Mouse (Mus musculus) hindbrain, embryonic 16.5 days (tissue): ENCODE data around the gene Txk. TPM values are rescaled to one million over a fixed set of nuclear protein-coding genes. Genes with fewer than 3 reads are reported as not detected.

ENCODE experiments used
- ATAC-seq: fragments of 200-750 bp; cut with Nextera tagmentation; 2 replicates; pipeline ENCODE4 v1.8.0; 2017; ENCODE audit warnings: moderate TSS enrichment, moderate library complexity
- H3K27ac ChIP-seq: fragments of 300-500 bp; sonication (generic); 2 replicates; pipeline ENCODE4 v1.5.1; 2014; ENCODE audit warnings: low read depth, mild to moderate bottlenecking, control low read depth, low read length, moderate library complexity
- H3K27me3 ChIP-seq: fragments of 300-500 bp; sonication (generic); replicated peaks from 2 replicates; pipeline ENCODE4 v1.6.1; 2014; ENCODE audit warnings: low read length; ENCODE audit not compliant: control insufficient read depth, insufficient read depth
- H3K36me3 ChIP-seq: fragments of 300-500 bp; sonication (generic); 2 replicates; pipeline ENCODE4 v1.6.1; 2014; ENCODE audit warnings: mild to moderate bottlenecking, low read length, moderate library complexity, mixed read lengths; ENCODE audit not compliant: control insufficient read depth, insufficient read depth
- H3K4me1 ChIP-seq: fragments of 300-500 bp; sonication (generic); 2 replicates; pipeline ENCODE4 v1.6.1; 2014; ENCODE audit warnings: low read depth, low read length; ENCODE audit not compliant: control insufficient read depth, insufficient read depth
- H3K4me2 ChIP-seq: fragments of 300-500 bp; sonication (generic); 2 replicates; pipeline ENCODE4 v1.6.1; 2014; ENCODE audit warnings: mild to moderate bottlenecking, low read length, control low read depth, moderate library complexity
- H3K4me3 ChIP-seq: fragments of 300-500 bp; sonication (generic); 2 replicates; pipeline ENCODE4 v1.5.1; 2014; ENCODE audit warnings: mild to moderate bottlenecking, low read length, control low read depth, moderate library complexity
- H3K9ac ChIP-seq: fragments of 300-500 bp; sonication (generic); 2 replicates; pipeline ENCODE4 v1.6.1; 2014; ENCODE audit warnings: low read depth, mild to moderate bottlenecking, control low read depth, low read length, moderate library complexity
- H3K9me3 ChIP-seq: fragments of 300-500 bp; sonication (generic); 2 replicates; pipeline ENCODE4 v1.6.1; 2014; ENCODE audit warnings: mild to moderate bottlenecking, low read length, moderate library complexity; ENCODE audit not compliant: control insufficient read depth
- WGBS: fragments of 180-500 bp; shearing (Covaris S2); extraction: QIAGEN DNeasy Blood & Tissue Kit; methylation state at CpG from one replicate; pipeline ENCODE4 v1.1.7; 2014; 5-methylcytosine and 5-hydroxymethylcytosine counted together
- polyA plus RNA-seq: library from polyadenylated mRNA; unstranded; fragments of >200 nt; fragmentation: Nextera tagmentation; extraction: Ambion mirVana; gene quantifications from 2 replicates; pipeline ENCODE4 v1.2.1, GENCODE M21; 2015

Txk gene
- polyA plus RNA-seq, 1 experiment from 2014 or later: 0.23 TPM

DNA sequence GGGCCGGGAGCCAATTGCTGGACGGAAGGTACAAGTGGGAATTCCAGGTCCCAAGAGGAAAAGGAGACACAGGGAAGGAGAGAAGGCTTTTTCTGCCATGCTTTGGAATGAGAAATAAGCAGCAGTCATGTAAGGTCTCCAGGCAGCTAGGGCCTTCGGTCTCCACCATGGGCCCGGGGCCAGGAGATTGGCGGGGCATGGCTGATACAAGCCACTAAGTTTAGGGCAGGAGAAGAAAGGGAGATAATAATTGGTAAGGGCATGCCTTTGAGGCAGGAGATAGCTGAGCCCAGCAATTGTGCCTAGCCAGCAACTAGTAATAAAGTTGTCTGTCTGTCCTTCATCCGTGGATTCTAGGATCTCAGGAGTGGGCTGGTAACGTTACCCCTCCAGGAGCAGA lies 30.5 kb upstream of the Txk start:
- 96% methylated on average over 7 of the region's 7 CpGs for WGBS
- Histone ChIP-seq H3K4me1 (no peaks in the 10 kb centered on the region), H3K27ac (no peak overlapping the region), H3K4me2 (no peak overlapping the region), H3K36me3 (no peaks in the 10 kb centered on the region), H3K9ac (no peak overlapping the region), H3K27me3 (no peaks in the 10 kb centered on the region), H3K9me3 (no peaks in the 10 kb centered on the region), H3K4me3 (no peak overlapping the region)
- no peak for ATAC-seq

DNA sequence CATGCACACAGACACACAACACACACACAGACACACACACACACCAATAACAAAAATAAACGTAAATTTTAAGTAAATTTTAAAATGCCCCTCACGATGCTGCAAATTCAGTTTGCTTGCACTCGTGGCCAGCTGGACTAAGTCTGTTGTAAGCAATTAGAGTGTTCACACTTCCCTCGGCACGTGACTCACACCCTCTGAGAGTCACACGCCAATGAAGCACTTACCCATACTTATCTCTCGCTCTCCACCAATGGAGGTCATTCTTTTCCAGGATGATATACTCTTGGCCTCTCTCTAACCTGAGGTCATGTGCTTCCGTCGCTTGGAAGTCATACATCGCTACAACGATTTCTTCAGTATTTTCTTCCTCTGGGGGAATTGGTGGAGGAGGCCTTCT lies 29.2 kb upstream of the Txk start:
- H3K9me3 ChIP-seq: no peaks in the 10 kb centered on the region
- 87% methylated on average over 11 of the region's 11 CpGs for WGBS
- no peak overlapping the region for H3K4me2 ChIP-seq
- ATAC-seq: no peak
- no peaks in the 10 kb centered on the region for H3K36me3 ChIP-seq
- no peak overlapping the region for H3K4me3 ChIP-seq
- H3K4me1 ChIP-seq: no peaks in the 10 kb centered on the region
- H3K9ac ChIP-seq: no peak overlapping the region
- no peak overlapping the region for H3K27ac ChIP-seq
- no peaks in the 10 kb centered on the region for H3K27me3 ChIP-seq

DNA sequence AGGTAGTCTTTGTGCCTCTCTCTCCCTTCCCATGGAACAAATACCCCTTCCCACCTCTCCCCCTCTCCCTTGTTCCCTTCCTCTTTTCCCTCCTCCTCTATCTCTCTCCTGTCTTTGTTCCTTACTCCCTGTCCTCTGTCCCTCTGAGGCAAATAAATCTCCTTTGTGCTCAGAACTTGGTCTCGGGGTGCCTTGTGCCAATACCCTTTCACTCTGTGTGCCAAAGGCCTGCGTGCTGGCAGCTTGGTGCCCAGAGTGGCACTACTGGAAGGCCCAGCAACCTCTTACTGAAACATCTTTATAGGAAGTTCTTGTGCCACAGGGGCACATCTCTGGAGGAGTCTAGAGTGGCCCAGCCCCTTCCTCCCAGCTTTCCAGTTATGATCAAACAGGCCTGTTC lies 24.0 kb upstream of the Txk start:
- no peak overlapping the region for H3K27ac ChIP-seq
- H3K4me3 ChIP-seq: no peak overlapping the region
- H3K36me3 ChIP-seq: no peaks in the 10 kb centered on the region
- 59% methylated on average over 2 of the region's 2 CpGs for WGBS
- no peak overlapping the region for H3K9ac ChIP-seq
- no peaks in the 10 kb centered on the region for H3K27me3 ChIP-seq
- H3K4me1 ChIP-seq: no peaks in the 10 kb centered on the region
- H3K4me2 ChIP-seq: no peak overlapping the region
- H3K9me3 ChIP-seq: no peaks in the 10 kb centered on the region
- peak; percentile 52; the same call in 1 of the 2 replicates for ATAC-seq

DNA sequence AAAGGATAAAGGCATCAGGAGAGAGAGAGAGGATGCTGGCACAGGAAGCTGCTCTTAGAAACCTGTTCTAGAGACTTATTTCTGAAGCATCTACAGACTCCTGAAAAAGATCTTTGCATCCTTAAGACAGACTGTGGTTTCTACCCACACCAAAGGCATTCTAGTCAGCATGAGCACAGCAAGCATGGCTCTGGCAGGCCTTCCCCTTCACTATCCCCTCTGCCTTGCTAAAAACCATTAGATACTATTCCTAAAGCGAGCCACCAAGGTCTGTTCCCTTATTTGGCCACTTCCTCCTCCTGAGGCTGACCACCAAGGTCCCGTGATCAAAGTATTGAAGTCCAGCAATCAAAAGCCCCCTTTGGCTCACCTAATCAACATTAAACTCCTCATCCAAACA lies 23.6 kb upstream of the Txk start:
- H3K36me3 ChIP-seq: no peaks in the 10 kb centered on the region
- no peak overlapping the region for H3K9ac ChIP-seq
- H3K27ac ChIP-seq: no peak overlapping the region
- no peaks in the 10 kb centered on the region for H3K27me3 ChIP-seq
- no peak for ATAC-seq
- H3K4me2 ChIP-seq: no peak overlapping the region
- WGBS: 65% methylated on average over 2 of the region's 2 CpGs
- no peak overlapping the region for H3K4me3 ChIP-seq
- H3K9me3 ChIP-seq: no peaks in the 10 kb centered on the region
- H3K4me1 ChIP-seq: no peaks in the 10 kb centered on the region

DNA sequence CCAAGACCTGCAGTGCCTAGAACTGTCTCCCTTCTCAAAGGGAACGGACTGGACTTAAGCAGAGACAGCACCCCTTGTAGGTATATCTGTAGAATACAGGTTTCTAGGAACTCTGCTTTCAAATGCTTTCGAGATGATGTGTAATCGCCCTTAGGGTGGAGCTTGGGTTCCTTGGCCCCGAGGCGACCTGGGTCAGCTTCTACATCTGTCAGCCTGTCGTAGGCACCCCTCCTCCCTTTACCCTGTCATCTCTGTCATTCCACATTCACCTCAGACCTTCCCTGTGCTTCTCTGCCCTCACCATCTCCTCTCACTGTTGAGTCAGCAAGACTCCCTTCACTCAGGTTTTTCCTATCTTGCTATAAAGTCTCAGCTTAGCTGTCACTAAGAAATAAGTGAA lies 17.3 kb upstream of the Txk start:
- H3K4me3 ChIP-seq: no peak overlapping the region
- 72% methylated on average over 6 of the region's 6 CpGs for WGBS
- H3K9ac ChIP-seq: no peak overlapping the region
- no peaks in the 10 kb centered on the region for H3K27me3 ChIP-seq
- no peaks in the 10 kb centered on the region for H3K36me3 ChIP-seq
- no peak for ATAC-seq
- H3K4me1 ChIP-seq: no peaks in the 10 kb centered on the region
- H3K4me2 ChIP-seq: no peak overlapping the region
- H3K9me3 ChIP-seq: no peaks in the 10 kb centered on the region
- no peak overlapping the region for H3K27ac ChIP-seq

DNA sequence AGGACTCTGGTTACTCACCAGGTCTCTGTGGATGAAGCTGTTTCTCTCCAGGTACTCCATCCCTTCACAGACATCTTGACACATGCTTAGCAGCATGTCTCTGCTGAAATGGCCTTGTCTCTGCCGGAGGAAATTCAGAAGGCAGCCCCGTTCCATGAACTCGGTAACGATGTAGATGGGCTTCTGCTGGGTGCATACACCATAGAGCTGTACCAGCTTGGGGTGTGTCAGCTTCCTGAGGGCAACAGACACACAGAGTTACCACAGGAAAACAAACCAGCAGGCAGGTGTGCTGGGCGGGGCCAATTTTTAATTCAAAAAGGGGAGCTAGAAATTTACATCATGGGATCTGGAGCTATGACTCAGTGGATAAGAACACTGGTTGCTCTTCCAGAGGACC lies 11.0 kb upstream of the Txk start:
- WGBS: 91% methylated on average over 5 of the region's 5 CpGs
- H3K4me3 ChIP-seq: no peak overlapping the region
- H3K36me3 ChIP-seq: no peaks in the 10 kb centered on the region
- H3K9ac ChIP-seq: no peak overlapping the region
- no peaks in the 10 kb centered on the region for H3K4me1 ChIP-seq
- H3K27me3 ChIP-seq: no peaks in the 10 kb centered on the region
- ATAC-seq: no peak
- no peaks in the 10 kb centered on the region for H3K9me3 ChIP-seq
- H3K4me2 ChIP-seq: no peak overlapping the region
- no peak overlapping the region for H3K27ac ChIP-seq

DNA sequence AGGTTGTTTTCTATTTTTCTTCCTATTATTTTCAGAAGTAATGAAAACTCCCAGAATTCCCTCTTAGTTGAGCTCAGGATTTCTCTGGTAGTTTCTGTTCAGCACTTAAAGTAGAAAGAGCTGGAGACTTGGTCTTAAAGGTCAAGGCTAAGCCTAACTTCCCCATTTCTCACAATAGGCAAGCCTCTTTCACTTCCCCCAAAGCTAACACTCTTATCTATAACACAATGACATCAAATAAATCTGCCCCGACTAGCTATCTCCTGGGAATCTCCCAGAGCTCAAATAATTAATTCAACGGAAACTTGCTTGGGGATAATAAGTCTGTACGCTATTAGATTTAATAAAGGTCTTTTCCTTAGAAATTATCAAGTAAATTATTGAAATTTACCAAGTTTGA lies 10.4 kb upstream of the Txk start:
- Histone ChIP-seq H3K9ac (no peak overlapping the region), H3K9me3 (no peaks in the 10 kb centered on the region), H3K36me3 (no peaks in the 10 kb centered on the region), H3K4me3 (no peak overlapping the region), H3K4me1 (no peaks in the 10 kb centered on the region), H3K27ac (no peak overlapping the region), H3K27me3 (no peaks in the 10 kb centered on the region), H3K4me2 (no peak overlapping the region)
- 56% methylated on average over 3 of the region's 3 CpGs for WGBS
- ATAC-seq: no peak

DNA sequence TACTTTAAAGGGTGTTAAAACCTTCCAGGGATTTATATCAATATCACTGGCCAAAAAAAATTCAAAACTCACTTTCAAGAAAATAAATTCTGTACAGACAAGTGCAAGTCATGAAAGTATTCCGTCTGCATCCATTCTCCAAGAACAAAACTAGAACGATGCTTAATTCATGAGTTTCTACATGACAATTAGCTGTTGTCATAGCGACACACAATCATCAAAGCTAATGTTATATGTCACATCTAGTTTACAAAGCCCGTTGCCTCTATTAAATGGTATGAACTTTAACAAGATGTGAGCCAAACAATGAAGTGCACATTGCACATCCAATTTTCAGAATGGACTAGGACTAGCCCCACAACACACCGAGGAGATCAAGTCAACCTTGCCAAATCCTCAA lies 9.2 kb upstream of the Txk start:
- Histone ChIP-seq H3K4me3 (no peak overlapping the region), H3K27ac (no peak overlapping the region), H3K4me1 (no peaks in the 10 kb centered on the region), H3K4me2 (no peak overlapping the region), H3K27me3 (no peaks in the 10 kb centered on the region), H3K9me3 (no peaks in the 10 kb centered on the region), H3K9ac (no peak overlapping the region), H3K36me3 (no peaks in the 10 kb centered on the region)
- 37% methylated on average over 5 of the region's 5 CpGs for WGBS
- ATAC-seq: no peak

DNA sequence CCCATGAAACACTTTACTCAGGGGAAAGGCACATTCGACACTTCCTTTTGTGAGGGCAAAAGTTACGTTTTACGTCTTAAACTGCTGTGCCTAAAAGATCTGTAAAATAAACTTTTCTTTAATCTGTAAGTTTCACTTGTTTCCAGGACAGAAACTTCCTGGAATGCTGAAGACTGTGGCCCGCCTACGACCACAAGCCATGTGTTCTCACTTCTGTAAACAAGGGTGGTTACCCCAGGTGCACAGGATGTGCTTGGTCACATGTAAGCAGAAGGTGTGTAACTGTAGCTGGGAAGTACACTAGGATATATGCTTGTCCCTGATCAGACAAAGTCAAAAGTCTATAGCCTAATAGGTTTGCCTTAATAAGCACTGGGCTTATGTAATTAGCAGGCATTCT lies 8.7 kb upstream of the Txk start:
- H3K27me3 ChIP-seq: no peaks in the 10 kb centered on the region
- no peaks in the 10 kb centered on the region for H3K9me3 ChIP-seq
- no peak overlapping the region for H3K4me3 ChIP-seq
- no peak overlapping the region for H3K4me2 ChIP-seq
- 80% methylated on average over 5 of the region's 5 CpGs for WGBS
- no peak for ATAC-seq
- no peak overlapping the region for H3K9ac ChIP-seq
- no peaks in the 10 kb centered on the region for H3K36me3 ChIP-seq
- no peaks in the 10 kb centered on the region for H3K4me1 ChIP-seq
- no peak overlapping the region for H3K27ac ChIP-seq
